Mouse (Mus musculus) left cerebral cortex, adult 2 months (tissue): ENCODE data around the gene Zfp36l2. TPM values are rescaled to one million over a fixed set of nuclear protein-coding genes. Genes with fewer than 3 reads are reported as not detected.

Experiments used
- DNase-seq, 2 experiments: peaks; one replicate each; pipeline ENCODE4 v3.0.0; 2021 to 2022; ENCODE audit warnings: low spot score in 2 of 2, mixed read lengths in 1 of 2; ENCODE audit errors: extremely low spot score in 1 of 2
- H3K27ac ChIP-seq: fragments of 200-600 bp; 2 replicates; pipeline ENCODE4 v1.8.1; 2022
- H3K4me3 ChIP-seq: fragments of 200-600 bp; 2 replicates; pipeline ENCODE4 v1.8.1; 2022
- CTCF ChIP-seq: fragments of 200-600 bp; IDR thresholded peaks from 2 replicates; pipeline ENCODE4 v1.8.1; 2022; ENCODE audit warnings: antibody characterized with exemption, mild to moderate bottlenecking, moderate library complexity
- intact Hi-C: fragments of 180-260 bp; cut with DNase I; formaldehyde crosslinking; loops from one replicate; pipeline ENCODE4 v1.15.1; 2025
- total RNA-seq, 2 experiments: library from RNA; stranded (reverse); gene quantifications; 2 replicates each; pipeline ENCODE4 v1.2.3; 2021

Zfp36l2 gene
- total RNA-seq, 2 experiments from 2014 or later: 22.5 to 24.3 TPM

- Histone ChIP-seq H3K27ac (no peak overlapping the region), H3K4me3 (no peak overlapping the region)
- DNase-seq: no peak
- TF ChIP-seq CTCF: no peak
- intact Hi-C loops: no loop called here
Observed at GRCm38 (mm10) chr17:84215264-84215960, 27.7 kb upstream of the Zfp36l2 start.

GRCm38 (mm10) chr17:84213464-84213863, 25.7 kb upstream of the Zfp36l2 start:
- intact Hi-C loops: no loop called here
- no peak for TF ChIP-seq CTCF
- no peak for DNase-seq
- Histone ChIP-seq H3K4me3 (no peak overlapping the region), H3K27ac (no peak overlapping the region)

GRCm38 (mm10) chr17:84207611-84208010, 19.9 kb upstream of the Zfp36l2 start:
- H3K27ac ChIP-seq: no peak overlapping the region
- no peak overlapping the region for H3K4me3 ChIP-seq
- TF ChIP-seq CTCF: no peak
- intact Hi-C loops: no loop called here
- no peak for DNase-seq

- no peak for TF ChIP-seq CTCF
- DNase-seq: no peak
- H3K27ac ChIP-seq: no peak overlapping the region
- intact Hi-C loops: no loop called here
- no peak overlapping the region for H3K4me3 ChIP-seq
Observed at GRCm38 (mm10) chr17:84206239-84206638, 18.5 kb upstream of the Zfp36l2 start.

GRCm38 (mm10) chr17:84204962-84205361, 17.2 kb upstream of the Zfp36l2 start:
- H3K4me3 ChIP-seq: no peak overlapping the region
- DNase-seq: no peak
- no peak overlapping the region for H3K27ac ChIP-seq
- no peak for TF ChIP-seq CTCF
- intact Hi-C loops: no loop called here

- no peak overlapping the region for H3K27ac ChIP-seq
- H3K4me3 ChIP-seq: no peak overlapping the region
- intact Hi-C loops: no loop called here
- no peak for TF ChIP-seq CTCF
- DNase-seq: no peak
Observed at GRCm38 (mm10) chr17:84203340-84203739, 15.6 kb upstream of the Zfp36l2 start.

GRCm38 (mm10) chr17:84201183-84201582, 13.4 kb upstream of the Zfp36l2 start:
- Histone ChIP-seq H3K27ac (no peak overlapping the region), H3K4me3 (no peak overlapping the region)
- DNase-seq: no peak
- intact Hi-C loops: no loop called here
- no peak for TF ChIP-seq CTCF

GRCm38 (mm10) chr17:84197912-84198344, 10.2 kb upstream of the Zfp36l2 start:
- Histone ChIP-seq H3K27ac (no peak overlapping the region), H3K4me3 (no peak overlapping the region)
- TF ChIP-seq CTCF: no peak
- DNase-seq: no peak
- intact Hi-C loops: no loop called here

- TF ChIP-seq CTCF: no peak
- intact Hi-C loops: no loop called here
- Histone ChIP-seq H3K4me3 (no peak overlapping the region), H3K27ac (no peak overlapping the region)
- no peak for DNase-seq
Observed at GRCm38 (mm10) chr17:84196329-84196728, 8.6 kb upstream of the Zfp36l2 start.

GRCm38 (mm10) chr17:84195835-84196234, 8.1 kb upstream of the Zfp36l2 start:
- intact Hi-C loops: no loop called here

GRCm38 (mm10) chr17:84195003-84195395, 7.3 kb upstream of the Zfp36l2 start:
- H3K4me3 ChIP-seq: no peak overlapping the region
- intact Hi-C loops: no loop called here
- TF ChIP-seq CTCF: no peak; the same call in 1 of the 2 replicates
- no peak overlapping the region for H3K27ac ChIP-seq
- DNase-seq: no peak

More at GRCm38 (mm10) chr17:84195835-84196234, 8.1 kb upstream of the Zfp36l2 start:
- TF ChIP-seq CTCF: no peak
- DNase-seq: no peak
- Histone ChIP-seq H3K27ac (no peak overlapping the region), H3K4me3 (no peak overlapping the region)

- Histone ChIP-seq H3K27ac (no peak overlapping the region), H3K4me3 (no peak overlapping the region)
- intact Hi-C loops: loop anchor here (5.0 kb wide), 1 partner anchor 188 kb away; no protein-coding TSS in a partner anchor
- DNase-seq: no peak
- TF ChIP-seq CTCF: no peak
Observed at GRCm38 (mm10) chr17:84194282-84195002, 6.7 kb upstream of the Zfp36l2 start.

- Histone ChIP-seq H3K27ac (no peak overlapping the region), H3K4me3 (no peak overlapping the region)
- DNase-seq: no peak
- TF ChIP-seq CTCF: no peak
- intact Hi-C loops: loop anchor here (5.0 kb wide), 1 partner anchor 189 kb away; no protein-coding TSS in a partner anchor
Observed at GRCm38 (mm10) chr17:84193411-84193810, 5.7 kb upstream of the Zfp36l2 start.
